22 mouse cellular contexts compared by ENCODE assay signal in genomic region chr2:77587387-77587786, GRCm38 (mm10).
A peak's percentile ranks its signal among the peaks of the same experiment; 100 is the strongest.
DNase-seq lines count a peak whose midpoint lies in the region; ATAC-seq and TF ChIP-seq lines count a peak whose summit lies in the region.
"Had no signal": no experiment of that assay in that cellular context is flagged by ENCODE, and none has a peak within 500 bp of the region (broad histone marks: within the 10 kb centered on the region; RNA-seq: fewer than 3 reads in every experiment).

No protein-coding gene starts in this region.

- no peaks in the 10 kb centered on the region for H3K27me3 ChIP-seq in ES-Bruce4 (ENCODE audit: control insufficient read depth, insufficient read depth, low read length, poor library complexity, severe bottlenecking)
- H3K27me3 ChIP-seq in hindbrain, embryonic 16.5 days (replicated peaks; ENCODE audit: control insufficient read depth, insufficient read depth, low read length): no peaks in the 10 kb centered on the region
- H3K27me3 ChIP-seq: embryonic facial prominence, embryonic 13.5 days; embryonic facial prominence, embryonic 15.5 days; forebrain, embryonic 13.5 days had no signal

- H3K4me1 ChIP-seq in ES-Bruce4 (ENCODE audit: control insufficient read depth, insufficient read depth, low read length): peaks cover 2% of the 10 kb centered on the region
- H3K4me1 ChIP-seq in hindbrain, embryonic 16.5 days (ENCODE audit: control insufficient read depth, insufficient read depth, low read depth, low read length): peaks cover 5% of the 10 kb centered on the region
- H3K4me1 ChIP-seq: embryonic facial prominence, embryonic 13.5 days; embryonic facial prominence, embryonic 15.5 days had no signal

- DNase-seq in ES-CJ7 (ENCODE audit: low read depth, low spot score) (peak; percentile 46), R1 (ENCODE audit: low read depth, low spot score) (peak; percentile 54), ZHBTc4 (ENCODE audit: low read depth, low spot score) (peak; percentile 64)
- DNase-seq in thymus, postnatal 0 days (ENCODE audit: low spot score): no peak
- DNase-seq: adrenal gland, adult 2 months; adrenal gland, postnatal 10 days; adrenal gland, postnatal 25 days; cerebellum, adult 11 months; cerebellum, adult 18-20 months; cerebellum, adult 8-10 months; cerebellum, adult 9-11 months; cerebellum, postnatal 36 days; embryo, embryonic 11 days had no signal

- H3K9me3 ChIP-seq in ES-Bruce4 (replicated peaks; ENCODE audit: control insufficient read depth, insufficient read depth, low read length, poor library complexity, severe bottlenecking): no peaks in the 10 kb centered on the region
- H3K9me3 ChIP-seq in hindbrain, embryonic 16.5 days (ENCODE audit: control insufficient read depth, low read length): peaks cover 2% of the 10 kb centered on the region; the same call in 1 of the 2 replicates
- H3K9me3 ChIP-seq: embryonic facial prominence, embryonic 13.5 days had no signal

- no peak for ATAC-seq in activated CD4-positive, CD25-positive, alpha-beta regulatory T cell, adult 4 months
- no peak for ATAC-seq in hindbrain, embryonic 16.5 days
- ATAC-seq in erythroblast, adult 5-6 weeks (replicated peaks; ENCODE audit: low FRiP score, poor library complexity, severe bottlenecking): no peak
- ATAC-seq: forebrain, embryonic 13.5 days; forebrain, embryonic 16.5 days had no signal

- no peak overlapping the region for H3K4me3 ChIP-seq in ES-Bruce4 (ENCODE audit: low read depth, low read length)
- H3K4me3 ChIP-seq in hindbrain, embryonic 16.5 days (ENCODE audit: low read length): no peak overlapping the region
- H3K4me3 ChIP-seq: embryonic facial prominence, embryonic 13.5 days; embryonic facial prominence, embryonic 15.5 days; forebrain, embryonic 13.5 days had no signal

- no peak overlapping the region for H3K9ac ChIP-seq in ES-Bruce4 (ENCODE audit: low read depth, poor library complexity, severe bottlenecking)
- no peak overlapping the region for H3K9ac ChIP-seq in hindbrain, embryonic 16.5 days (ENCODE audit: low read depth, low read length)
- H3K9ac ChIP-seq: embryonic facial prominence, embryonic 13.5 days; embryonic facial prominence, embryonic 15.5 days; forebrain, embryonic 13.5 days had no signal

- no peak for TF ChIP-seq EP300 in ES-Bruce4 (IDR thresholded peaks at IDR 0.05; ENCODE audit: insufficient read depth, low read depth, low read length)

- peak overlapping the region; percentile 25; the same call in 1 of the 2 replicates for H3K27ac ChIP-seq in ES-Bruce4 (ENCODE audit: insufficient read depth, low read length)
- no peak overlapping the region for H3K27ac ChIP-seq in hindbrain, embryonic 16.5 days (ENCODE audit: low read depth, low read length)
- H3K27ac ChIP-seq: embryonic facial prominence, embryonic 13.5 days; embryonic facial prominence, embryonic 15.5 days; forebrain, embryonic 13.5 days had no signal

- 86% methylated on average over 4 of the region's 4 CpGs for WGBS in hindbrain, embryonic 16.5 days

- no peaks in the 10 kb centered on the region for H3K36me3 ChIP-seq in ES-Bruce4 (ENCODE audit: control insufficient read depth, insufficient read depth, low read length, poor library complexity, severe bottlenecking)
- no peaks in the 10 kb centered on the region for H3K36me3 ChIP-seq in hindbrain, embryonic 16.5 days (ENCODE audit: control insufficient read depth, insufficient read depth, low read length)
- H3K36me3 ChIP-seq: embryonic facial prominence, embryonic 13.5 days; embryonic facial prominence, embryonic 15.5 days; G1E had no signal

- no peak for TF ChIP-seq CTCF in ES-Bruce4 (IDR thresholded peaks at IDR 0.05; ENCODE audit: low read depth, low read length)

- no peak overlapping the region for H3K4me2 ChIP-seq in hindbrain, embryonic 16.5 days (ENCODE audit: low read length)
- H3K4me2 ChIP-seq: embryonic facial prominence, embryonic 13.5 days; embryonic facial prominence, embryonic 15.5 days; forebrain, embryonic 13.5 days had no signal

- no peak for TF ChIP-seq POLR2A in ES-Bruce4 (IDR thresholded peaks at IDR 0.05; ENCODE audit: insufficient read depth, low read length)
